Mouse (Mus musculus) macrophage (primary cell): Measurements from ENCODE around the gene Lrmda. TPM values are rescaled to one million over a fixed set of nuclear protein-coding genes. Genes with fewer than 3 reads are reported as not detected.

Experiments used
- H3K27ac ChIP-seq: fragments of 350-480 bp; formaldehyde crosslinking; 2 replicates; pipeline ENCODE4 v1.9.0; 2021
- H3K36me3 ChIP-seq: fragments of 350-480 bp; formaldehyde crosslinking; 2 replicates; pipeline ENCODE4 v1.9.0; 2021; ENCODE audit errors: inconsistent target
- H3K4me3 ChIP-seq: fragments of 350-480 bp; formaldehyde crosslinking; 2 replicates; pipeline ENCODE4 v1.9.0; 2021; ENCODE audit errors: inconsistent target
- H3K79me2 ChIP-seq: fragments of 350-480 bp; formaldehyde crosslinking; 2 replicates; pipeline ENCODE4 v1.9.0; 2021; ENCODE audit errors: inconsistent target
- WGBS: methylation state at CpG from one replicate; pipeline ENCODE4 v1.1.7; 2026; ENCODE audit warnings: inconsistent platforms; ENCODE audit not compliant: missing documents; 5-methylcytosine and 5-hydroxymethylcytosine counted together
- polyA plus RNA-seq: library from polyadenylated mRNA; stranded (reverse); fragments of 250-400 nt; gene quantifications from 3 replicates; pipeline ENCODE4 v1.2.4, GENCODE M21; 2018; ENCODE audit warnings: inconsistent platforms

The Lrmda gene
- polyA plus RNA-seq, 1 experiment from 2014 or later = 18.1 TPM

DNA sequence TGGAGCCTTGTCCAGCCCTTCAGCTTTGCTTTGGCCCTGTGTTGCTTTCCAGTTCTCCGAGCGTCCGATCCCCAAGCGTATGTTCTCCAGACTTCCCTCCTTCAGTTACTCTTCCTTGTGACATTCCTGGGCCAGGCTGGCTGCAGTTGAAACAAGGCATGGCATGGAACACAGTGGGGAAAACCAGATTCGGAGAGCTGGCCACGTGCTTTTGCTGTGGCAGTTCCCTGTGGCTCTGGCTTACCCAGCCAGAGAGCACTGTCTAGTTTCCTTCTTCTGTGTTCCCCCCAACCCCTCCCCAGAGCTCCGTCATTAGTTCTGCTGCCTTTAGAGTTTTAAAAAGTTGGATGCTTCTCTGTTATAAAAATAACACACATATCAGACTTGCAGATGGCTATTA lies 147.8 kb downstream of the Lrmda start:
- no peaks in the 10 kb centered on the region for H3K79me2 ChIP-seq
- H3K4me3 ChIP-seq = no peak overlapping the region
- WGBS = 86% methylated on average over 7 of the region's 7 CpGs
- no peak overlapping the region for H3K27ac ChIP-seq
- H3K36me3 ChIP-seq = no peaks in the 10 kb centered on the region

- Histone ChIP-seq H3K27ac (no peak overlapping the region), H3K36me3 (no peaks in the 10 kb centered on the region), H3K79me2 (no peaks in the 10 kb centered on the region), H3K4me3 (no peak overlapping the region)
- WGBS = 82% methylated on average over 9 of the region's 11 CpGs
Observed at GRCm38 (mm10) chr14:22168077-22168794, 148.7 kb downstream of the Lrmda start.

DNA sequence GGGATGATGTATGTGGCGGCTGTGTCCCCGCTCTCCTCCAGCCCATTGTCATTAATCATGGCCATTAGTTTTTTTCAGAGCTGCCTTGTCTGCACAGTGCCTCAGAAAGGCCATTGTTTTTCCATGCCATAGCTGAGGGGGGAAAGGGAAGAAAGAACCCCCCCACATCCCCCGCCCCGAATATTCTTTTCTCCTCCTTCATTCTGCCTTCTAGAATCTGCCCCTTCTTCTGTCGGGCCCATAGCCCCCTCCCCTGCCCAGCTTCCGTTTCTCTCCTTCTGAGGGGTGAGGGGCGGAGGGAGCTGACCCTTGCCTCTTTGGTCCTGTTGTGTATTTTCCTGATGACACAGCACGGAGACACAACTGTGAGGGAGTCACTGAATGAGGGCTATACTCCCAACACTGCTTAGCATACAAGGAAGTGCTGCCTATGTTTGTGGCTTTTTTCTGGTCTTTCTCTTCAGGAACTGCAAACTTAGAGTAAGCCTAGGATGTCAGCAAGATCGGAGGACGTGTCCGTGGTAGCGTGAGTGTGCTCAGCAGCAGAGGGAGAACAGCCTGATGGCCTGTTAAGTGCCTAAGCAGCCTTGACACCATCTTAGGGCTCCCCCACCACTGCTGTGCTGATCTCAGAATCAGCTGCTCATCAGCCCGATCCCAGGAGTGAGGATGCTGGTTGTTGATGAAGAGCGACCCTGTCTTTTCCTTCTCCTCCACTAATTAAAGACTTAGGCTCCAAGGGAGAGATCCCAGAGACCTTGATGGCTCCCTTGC lies 149.5 kb downstream of the Lrmda start:
- Histone ChIP-seq H3K4me3 (no peak overlapping the region), H3K79me2 (no peaks in the 10 kb centered on the region), H3K27ac (no peak overlapping the region), H3K36me3 (no peaks in the 10 kb centered on the region)
- 68% methylated on average over 14 of the region's 14 CpGs for whole genome bisulfite sequencing

DNA sequence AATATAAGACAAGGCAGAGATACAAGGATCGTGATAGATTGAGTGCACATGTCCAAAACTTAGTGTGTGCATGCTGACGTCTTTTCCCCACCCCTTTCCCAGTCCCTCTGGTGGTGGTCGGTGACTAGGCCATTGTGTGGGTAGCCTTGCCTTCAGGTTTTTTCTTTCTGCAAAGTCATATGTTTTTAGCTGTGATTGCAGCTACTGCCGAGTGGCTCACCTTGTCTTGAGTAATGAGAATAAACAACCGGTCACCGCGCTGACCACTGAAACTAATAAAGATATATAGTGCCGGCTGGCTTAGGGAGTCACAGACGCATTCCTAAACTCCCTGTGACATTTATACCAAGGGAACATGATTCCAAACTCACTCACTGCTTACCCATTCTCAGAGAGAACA lies 155.2 kb downstream of the Lrmda start:
- Histone ChIP-seq H3K4me3 (no peak overlapping the region), H3K36me3 (no peaks in the 10 kb centered on the region), H3K79me2 (no peaks in the 10 kb centered on the region), H3K27ac (no peak overlapping the region)
- WGBS = 89% methylated on average over 9 of the region's 9 CpGs

- Histone ChIP-seq H3K4me3 (no peak overlapping the region), H3K79me2 (no peaks in the 10 kb centered on the region), H3K36me3 (no peaks in the 10 kb centered on the region), H3K27ac (no peak overlapping the region)
- WGBS = 88% methylated on average over 2 of the region's 2 CpGs
Observed at GRCm38 (mm10) chr14:22179761-22180160, 160.2 kb downstream of the Lrmda start.

DNA sequence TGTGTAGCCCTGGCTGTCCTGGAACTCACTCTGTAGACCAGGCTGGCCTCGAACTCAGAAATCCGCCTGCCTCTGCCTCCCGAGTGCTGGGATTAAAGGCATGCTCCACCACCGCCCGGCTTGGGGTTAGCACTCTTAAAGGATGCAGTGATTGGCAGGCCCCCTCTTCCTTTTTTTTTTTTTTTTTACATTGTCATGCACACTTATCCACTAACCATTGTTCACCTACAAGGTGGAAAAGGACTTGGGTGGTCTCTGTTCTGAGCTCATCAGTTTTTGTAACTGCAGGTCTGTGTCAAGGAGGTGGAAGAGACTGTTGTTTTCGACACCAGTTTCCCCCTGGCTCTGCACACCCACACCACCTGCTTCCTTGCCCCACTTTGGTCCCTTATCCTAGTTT lies 162.0 kb downstream of the Lrmda start:
- no peaks in the 10 kb centered on the region for H3K79me2 ChIP-seq
- H3K27ac ChIP-seq = no peak overlapping the region
- WGBS = 90% methylated on average over 4 of the region's 6 CpGs
- H3K4me3 ChIP-seq = no peak overlapping the region
- H3K36me3 ChIP-seq = no peaks in the 10 kb centered on the region

DNA sequence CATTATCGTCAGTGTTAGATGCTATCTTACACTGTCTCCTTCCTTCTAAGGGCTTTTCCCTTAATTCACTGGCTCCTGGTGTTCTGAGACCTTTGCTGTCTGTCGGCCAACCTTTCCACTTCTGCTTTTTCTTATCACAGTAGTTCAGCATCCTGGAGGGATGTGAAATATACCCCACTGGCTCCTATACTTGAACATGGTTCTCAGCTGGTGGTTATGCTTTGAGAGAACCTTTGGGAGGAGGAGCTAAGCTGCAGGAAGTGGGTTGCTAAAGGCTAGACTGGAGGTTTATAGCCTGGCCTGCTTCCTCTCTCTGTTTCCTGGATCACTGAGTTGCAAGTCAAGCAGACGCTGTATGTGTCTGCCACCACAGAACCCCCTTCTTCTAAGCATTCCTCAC lies 163.7 kb downstream of the Lrmda start:
- no peaks in the 10 kb centered on the region for H3K79me2 ChIP-seq
- H3K36me3 ChIP-seq = no peaks in the 10 kb centered on the region
- no peak overlapping the region for H3K4me3 ChIP-seq
- no peak overlapping the region for H3K27ac ChIP-seq
- whole genome bisulfite sequencing = 13% methylated on average over 3 of the region's 3 CpGs

DNA sequence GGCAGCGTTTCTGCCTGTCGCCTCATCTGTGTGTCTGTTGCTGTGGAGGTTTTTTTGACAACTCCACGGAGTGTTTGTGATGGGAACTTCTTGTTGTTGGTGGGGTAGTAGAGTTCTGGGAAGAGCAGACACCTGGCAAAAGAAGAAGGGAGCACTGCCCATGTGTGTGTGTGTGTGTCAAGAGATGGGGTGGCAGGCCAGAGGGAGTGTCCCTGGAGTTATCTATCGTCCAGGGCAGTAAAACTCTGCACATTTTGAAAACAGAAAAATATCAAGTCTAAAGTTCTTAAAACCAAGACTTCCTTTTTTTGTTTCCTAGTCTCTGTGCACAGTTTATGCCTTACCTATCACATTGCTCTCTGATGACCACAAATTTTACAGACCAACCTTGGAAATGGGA lies 165.9 kb downstream of the Lrmda start:
- Histone ChIP-seq H3K79me2 (no peaks in the 10 kb centered on the region), H3K27ac (no peak overlapping the region), H3K36me3 (no peaks in the 10 kb centered on the region), H3K4me3 (no peak overlapping the region)
- 36% methylated on average over 4 of the region's 4 CpGs for WGBS

GRCm38 (mm10) chr14:22190111-22190510 lies 170.6 kb downstream of the Lrmda start:
- no peak overlapping the region for H3K4me3 ChIP-seq
- no peaks in the 10 kb centered on the region for H3K79me2 ChIP-seq
- H3K27ac ChIP-seq = no peak overlapping the region
- no peaks in the 10 kb centered on the region for H3K36me3 ChIP-seq
- 80% methylated on average over 6 of the region's 6 CpGs for WGBS

DNA sequence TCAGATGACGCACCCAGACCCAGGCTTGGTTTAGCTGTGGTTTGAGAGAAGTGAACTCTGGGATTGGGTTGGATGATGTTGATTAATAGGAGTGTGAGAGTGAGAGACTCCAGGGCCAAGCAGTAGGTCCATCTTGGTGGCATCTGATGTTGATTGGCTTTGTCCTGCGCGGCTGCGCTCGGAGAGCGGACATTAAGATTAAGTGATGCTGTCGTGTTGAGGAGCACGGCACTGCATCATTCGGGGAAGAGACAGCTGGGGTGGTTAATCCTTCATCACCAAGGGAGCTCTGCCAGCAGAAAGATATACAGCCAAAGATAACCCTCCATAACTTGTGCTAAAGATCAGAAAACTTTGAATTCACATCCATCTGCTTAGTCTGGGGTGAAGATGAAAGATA lies 172.7 kb downstream of the Lrmda start:
- no peak overlapping the region for H3K4me3 ChIP-seq
- 98% methylated on average over 9 of the region's 9 CpGs for WGBS
- H3K79me2 ChIP-seq = no peaks in the 10 kb centered on the region
- H3K36me3 ChIP-seq = no peaks in the 10 kb centered on the region
- H3K27ac ChIP-seq = no peak overlapping the region

- WGBS = 95% methylated on average over 11 of the region's 11 CpGs
- Histone ChIP-seq H3K4me3 (no peak overlapping the region), H3K36me3 (no peaks in the 10 kb centered on the region), H3K27ac (no peak overlapping the region), H3K79me2 (no peaks in the 10 kb centered on the region)
Observed at GRCm38 (mm10) chr14:22198021-22198420, 178.5 kb downstream of the Lrmda start.

- WGBS = 96% methylated on average over 12 of the region's 12 CpGs
- H3K79me2 ChIP-seq = no peaks in the 10 kb centered on the region
Observed at GRCm38 (mm10) chr14:22198641-22199425, 179.3 kb downstream of the Lrmda start.

GRCm38 (mm10) chr14:22201667-22202066 lies 182.2 kb downstream of the Lrmda start:
- 95% methylated on average over 2 of the region's 2 CpGs for WGBS
- no peak overlapping the region for H3K27ac ChIP-seq
- H3K79me2 ChIP-seq = no peaks in the 10 kb centered on the region
- no peak overlapping the region for H3K4me3 ChIP-seq
- no peaks in the 10 kb centered on the region for H3K36me3 ChIP-seq

More at GRCm38 (mm10) chr14:22198641-22199425, 179.3 kb downstream of the Lrmda start:
- Histone ChIP-seq H3K27ac (no peak overlapping the region), H3K36me3 (no peaks in the 10 kb centered on the region), H3K4me3 (no peak overlapping the region)

- Histone ChIP-seq H3K4me3 (no peak overlapping the region), H3K27ac (no peak overlapping the region), H3K36me3 (no peaks in the 10 kb centered on the region), H3K79me2 (no peaks in the 10 kb centered on the region)
- WGBS = 100% methylated on average over 1 of the region's 1 CpGs
Observed at GRCm38 (mm10) chr14:22210601-22211000, 191.1 kb downstream of the Lrmda start.

DNA sequence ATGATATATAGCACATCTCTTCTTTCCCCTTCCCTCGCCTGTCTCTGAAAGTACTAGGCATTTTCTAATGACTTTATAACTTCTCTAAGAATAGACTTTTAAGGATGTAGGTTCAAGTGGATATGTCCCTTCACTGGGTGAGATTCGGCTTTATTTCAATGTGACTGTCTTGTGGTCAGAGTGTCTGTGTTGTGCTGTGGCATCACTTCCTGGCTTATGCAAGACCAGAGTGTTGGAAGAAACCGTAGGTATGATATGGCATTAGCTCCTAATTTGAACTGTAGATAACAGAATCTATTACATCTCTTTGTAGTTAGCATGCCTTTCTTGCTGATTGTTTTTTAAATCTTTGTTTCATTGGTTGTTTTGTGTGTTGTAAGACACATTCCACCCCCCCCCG lies 198.7 kb downstream of the Lrmda start:
- no peaks in the 10 kb centered on the region for H3K79me2 ChIP-seq
- no peaks in the 10 kb centered on the region for H3K36me3 ChIP-seq
- H3K27ac ChIP-seq = no peak overlapping the region
- H3K4me3 ChIP-seq = no peak overlapping the region
- 19% methylated on average over 4 of the region's 4 CpGs for WGBS
